8 mouse cellular contexts compared by ENCODE assay signal in the genomic region with DNA sequence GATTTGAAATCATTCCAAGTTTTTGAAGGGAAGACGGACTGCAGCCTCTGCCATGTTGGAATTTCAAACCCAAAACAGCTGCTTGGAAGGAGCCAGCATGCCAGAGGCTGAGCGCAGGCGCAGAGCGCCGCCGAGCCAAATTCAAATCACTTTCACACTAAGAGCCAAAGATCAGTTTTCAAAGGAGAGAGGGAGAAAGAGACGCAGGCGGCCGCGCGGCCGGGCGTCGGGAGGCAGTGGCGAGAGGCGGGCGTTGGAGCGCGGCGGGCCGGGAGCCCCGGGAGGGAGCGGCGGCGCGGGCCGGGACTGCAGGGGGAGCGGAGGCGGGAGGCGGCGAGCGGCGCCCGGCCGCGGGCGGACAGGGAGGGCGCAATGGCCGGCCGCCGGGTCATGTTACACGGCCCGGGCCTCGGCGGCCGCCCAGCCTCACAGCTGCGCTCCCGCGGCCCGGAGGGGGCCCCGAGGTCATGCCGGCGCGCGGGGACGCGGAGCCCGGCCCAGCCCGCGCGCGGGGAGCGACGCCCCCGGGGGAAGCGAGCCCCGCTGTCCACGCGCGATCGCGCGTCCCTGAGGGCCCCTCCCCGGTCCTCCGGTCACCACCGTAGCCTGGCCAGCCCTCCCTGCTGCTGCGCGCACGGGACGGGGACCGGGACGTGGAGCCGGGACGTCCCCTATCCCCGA. TPM values are rescaled to one million over a fixed set of nuclear protein-coding genes. Genes with fewer than 3 reads are reported as not detected.
DNase-seq lines count a peak whose midpoint lies in the region; ATAC-seq and TF ChIP-seq lines count a peak whose summit lies in the region.

TSS of gene Fign (minus strand) at position 102 of the 681 bp plus-strand sequence.

- peak within 1 kb of the TSS; percentile 81 for H3K9ac ChIP-seq in ES-E14 (ENCODE audit: insufficient read depth, low read depth, low read length, poor library complexity, severe bottlenecking)
- peak within 1 kb of the TSS; percentile 66 for H3K9ac ChIP-seq in forebrain, postnatal 0 days
- H3K9ac ChIP-seq in liver, embryonic 16.5 days (ENCODE audit: low read depth, low read length) = peak within 1 kb of the TSS; percentile 53

- H3K4me1 ChIP-seq in ES-E14 (ENCODE audit: control insufficient read depth in 2 of 2, insufficient read depth in 2 of 2, low read length in 2 of 2, poor library complexity in 1 of 2) = no peaks in the 10 kb centered on the region
- no peaks in the 10 kb centered on the region for H3K4me1 ChIP-seq in cerebellum, adult 2 months (ENCODE audit: control insufficient read depth, insufficient read depth, low read length)
- H3K4me1 ChIP-seq in forebrain, postnatal 0 days (ENCODE audit: insufficient read depth) = peaks cover 5% of the 10 kb centered on the region; the same call in 1 of the 2 replicates
- no peaks in the 10 kb centered on the region for H3K4me1 ChIP-seq in liver, embryonic 16.5 days (ENCODE audit: control insufficient read depth, low read depth, low read length)

- H3K4me3 ChIP-seq in ES-E14 (ENCODE audit: insufficient read depth in 1 of 2, low read depth in 1 of 2, low read length in 2 of 2, poor library complexity in 1 of 2, severe bottlenecking in 1 of 2) = peak within 1 kb of the TSS; percentile 67 to 78
- peak within 1 kb of the TSS; percentile 73 for H3K4me3 ChIP-seq in cerebellum, adult 2 months (replicated peaks; ENCODE audit: insufficient read depth, low read depth, low read length)
- H3K4me3 ChIP-seq in forebrain, postnatal 0 days (ENCODE audit: low read depth, low read length) = peak within 1 kb of the TSS; percentile 66
- peak within 1 kb of the TSS; percentile 58 for H3K4me3 ChIP-seq in liver, embryonic 16.5 days (ENCODE audit: low read depth, low read length)

- peak within 1 kb of the TSS; percentile 91 for H3K4me2 ChIP-seq in forebrain, postnatal 0 days (ENCODE audit: low read depth)
- peak within 1 kb of the TSS; percentile 46 for H3K4me2 ChIP-seq in liver, embryonic 16.5 days (ENCODE audit: low read depth, low read length)

- TF ChIP-seq CTCF in cerebellum, adult 2 months (IDR thresholded peaks at IDR 0.05; ENCODE audit: borderline replicate concordance, insufficient read depth, low read depth, low read length) = no peak
- no peak for TF ChIP-seq CTCF in forebrain, postnatal 0 days (IDR thresholded peaks at IDR 0.05; ENCODE audit: low read depth)

- no peak for TF ChIP-seq POLR2A in cerebellum, adult 2 months (IDR thresholded peaks at IDR 0.05; ENCODE audit: borderline replicate concordance, insufficient read depth, low read length)

- H3K27me3 ChIP-seq in cerebellum, adult 2 months (ENCODE audit: control insufficient read depth, insufficient read depth, low read length) = peaks cover 2% of the 10 kb centered on the region; the same call in 1 of the 2 replicates
- peaks cover 4% of the 10 kb centered on the region; the same call in 1 of the 2 replicates for H3K27me3 ChIP-seq in forebrain, postnatal 0 days (ENCODE audit: insufficient read depth, low read length)
- peaks cover 23% of the 10 kb centered on the region for H3K27me3 ChIP-seq in liver, embryonic 16.5 days (ENCODE audit: control insufficient read depth, insufficient read depth, low read depth, low read length)

- ATAC-seq in forebrain, postnatal 0 days = peak; percentile 79
- peak; percentile 79 for ATAC-seq in liver, embryonic 16.5 days (ENCODE audit: low read depth)

- under 1% methylated on average over 72 of the region's 85 CpGs for WGBS in cerebellum, adult 2 months
- WGBS in forebrain, postnatal 0 days = 3% methylated on average over 84 of the region's 85 CpGs
- WGBS in liver, embryonic 16.5 days (ENCODE audit: insufficient replicate concordance) = under 1% methylated on average over 64 of the region's 85 CpGs

- H3K36me3 ChIP-seq in ES-E14 (ENCODE audit: control insufficient read depth, insufficient read depth, low read length, poor library complexity, severe bottlenecking) = no peaks in the 10 kb centered on the region
- no peaks in the 10 kb centered on the region for H3K36me3 ChIP-seq in forebrain, postnatal 0 days (ENCODE audit: insufficient read depth)
- no peaks in the 10 kb centered on the region for H3K36me3 ChIP-seq in liver, embryonic 16.5 days (ENCODE audit: control insufficient read depth, insufficient read depth)

- no peak within 1 kb of the TSS for H3K27ac ChIP-seq in ES-E14 (ENCODE audit: insufficient read depth, low read depth, low read length, poor library complexity, severe bottlenecking)
- no peak within 1 kb of the TSS for H3K27ac ChIP-seq in cerebellum, adult 2 months (ENCODE audit: insufficient read depth, low read length)
- H3K27ac ChIP-seq in forebrain, postnatal 0 days (ENCODE audit: low read depth, low read length) = peak within 1 kb of the TSS; percentile 73
- H3K27ac ChIP-seq in liver, embryonic 16.5 days (ENCODE audit: low read length) = peak within 1 kb of the TSS; percentile 73

- in situ Hi-C loops in ES-E14 (cut with MboI; ENCODE audit: low sequenced_read_pairs in 2 of 2, unreplicated experiment in 2 of 2) = no loop called here

- peak; percentile 48 for DNase-seq in ES-E14 (ENCODE audit: low read depth, low spot score)
- DNase-seq in cerebellum, adult 2 months = peak; percentile 60 to 62
- peak; percentile 83 for DNase-seq in forebrain, postnatal 0 days
- DNase-seq in heart, postnatal 14 days = peak; percentile 80 to 81
- peak; percentile 21 to 68 for DNase-seq in layer of hippocampus, adult 18-20 months (ENCODE audit: low spot score in 2 of 2)
- peak; percentile 75 for DNase-seq in ovary, adult 18-20 months (ENCODE audit: low spot score)
- peak; percentile 69 to 81 for DNase-seq in urinary bladder, postnatal 36 days (ENCODE audit: low spot score in 2 of 2)

- intact Hi-C loops in heart, postnatal 14 days (cut with DNase I) = loop anchor here (5.0 to 10.0 kb wide), 4 partner anchors 116 to 393 kb away; no protein-coding TSS in a partner anchor

- no peaks in the 10 kb centered on the region for H3K9me3 ChIP-seq in ES-E14 (ENCODE audit: control insufficient read depth, insufficient read depth, low read depth, low read length)
- H3K9me3 ChIP-seq in forebrain, postnatal 0 days (ENCODE audit: low read length) = no peaks in the 10 kb centered on the region
- no peaks in the 10 kb centered on the region for H3K9me3 ChIP-seq in liver, embryonic 16.5 days (replicated peaks; ENCODE audit: control insufficient read depth, low read length)

TF ChIP-seq in ES-E14, 5 proteins besides CTCF, POLR2A, EP300 and RAD21:
- TF ChIP-seq MAFK (IDR thresholded peaks at IDR 0.05; ENCODE audit: insufficient read depth, low read depth, low read length) (no peak), ZNF384 (IDR thresholded peaks at IDR 0.05; ENCODE audit: low read depth, low read length) (no peak), ZC3H11A (IDR thresholded peaks at IDR 0.05; ENCODE audit: borderline replicate concordance, low read depth, low read length) (no peak), CHD2 (IDR thresholded peaks at IDR 0.05; ENCODE audit: low read depth, low read length) (no peak), HCFC1 (IDR thresholded peaks at IDR 0.05; ENCODE audit: borderline replicate concordance, insufficient read depth, low read length) (no peak)

RNA-seq across cellular contexts. Expression of gene Fign, which starts in this region (rescaled TPM):
- total RNA-seq in ES-E14 (2012; rRNA removed) = 0.98 and 1.7 TPM in 2 replicates
- 2.5 TPM in 2 replicates for polyA plus RNA-seq in cerebellum, adult 2 months (2012; rRNA removed)
- total RNA-seq in forebrain, postnatal 0 days (2014; rRNA removed) = 4.1 and 10.7 TPM in 2 replicates
- polyA plus RNA-seq in forebrain, postnatal 0 days (2015; fragmentation: Nextera tagmentation; extraction: Ambion mirVana) = 3.5 and 11.6 TPM in 2 replicates
- 10 to 100 TPM; 14.3 to 15.7 TPM for total RNA-seq in heart, postnatal 14 days (2021)
- 1 to 10 TPM; 1.6 to 1.8 TPM for total RNA-seq in layer of hippocampus, adult 18-20 months (2021)
- 1.8 and 2.8 TPM in 2 replicates for polyA plus RNA-seq in liver, embryonic 16.5 days (2015; fragmentation: Nextera tagmentation; extraction: Ambion mirVana)

Comparison
In these comparisons a context has a peak if more than half of its experiments do, and no peak if none do; other contexts are left out.
1. H3K27ac ChIP-seq: peak in forebrain, postnatal 0 days (single experiment) and liver, embryonic 16.5 days (single experiment); none in ES-E14 (single experiment) and cerebellum, adult 2 months (single experiment).
2. Peak in every context shown above with its lines, with median percentiles within 50 percentile points of each other: DNase-seq, H3K4me3 ChIP-seq and H3K9ac ChIP-seq.